In the genomic region with DNA sequence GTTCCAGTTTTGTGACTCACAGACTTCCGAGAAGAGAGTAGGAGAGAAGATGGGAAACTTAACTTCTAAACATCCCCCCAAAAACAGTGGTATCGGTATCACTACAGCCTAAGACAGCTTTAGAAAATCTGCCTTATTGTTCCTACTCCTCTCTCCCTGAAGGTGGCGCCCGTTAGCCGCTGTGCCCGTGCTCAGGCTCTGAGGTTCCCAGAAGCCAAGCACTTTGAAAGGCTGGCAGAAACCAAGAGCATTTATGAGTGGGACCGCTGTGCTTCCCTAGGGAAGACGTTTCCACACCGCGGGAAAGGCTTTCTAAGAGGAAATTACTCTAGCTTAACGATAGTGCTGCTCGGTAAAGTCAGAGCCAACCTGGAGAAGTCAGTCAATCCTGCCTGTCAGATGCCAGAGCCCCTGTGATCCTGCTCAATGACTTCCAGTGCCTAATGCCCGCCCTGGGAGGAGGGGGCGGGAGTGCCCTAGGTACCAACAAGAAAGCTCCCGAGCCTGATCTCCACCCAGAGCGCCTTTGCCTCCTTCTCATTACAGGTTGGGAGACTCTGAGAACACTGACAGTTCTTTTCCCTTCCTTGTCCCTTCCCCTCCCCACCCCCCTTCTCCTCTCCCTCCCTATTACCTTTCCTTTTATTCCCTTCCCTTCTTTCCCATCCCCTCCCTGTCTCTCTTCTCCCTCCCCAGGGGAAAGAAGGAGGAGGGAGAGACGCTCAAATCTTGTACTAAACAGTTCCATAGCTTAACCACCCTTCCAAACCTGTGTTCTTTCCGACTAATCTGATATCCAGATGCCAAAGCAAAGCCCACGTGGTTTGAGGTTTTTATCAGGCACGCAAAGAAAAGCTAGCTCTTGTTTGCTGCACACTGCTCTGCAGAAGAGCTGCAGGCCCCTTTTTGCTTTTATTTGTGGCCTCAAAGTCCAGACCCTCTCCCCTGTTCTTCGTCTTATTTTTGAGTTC, we compare ENCODE assay signal across 8 mouse cellular contexts.
DNase-seq lines count a peak whose midpoint lies in the region; ATAC-seq lines count a peak whose summit lies in the region.

No protein-coding gene starts in this region.

- no peak overlapping the region for H3K9ac ChIP-seq in intestine, embryonic 15.5 days

- no peak overlapping the region for H3K27ac ChIP-seq in intestine, embryonic 15.5 days

- ATAC-seq in intestine, embryonic 15.5 days, result peak; percentile 86

- H3K36me3 ChIP-seq in intestine, embryonic 15.5 days, result no peaks in the 10 kb centered on the region

- DNase-seq in adrenal gland, postnatal 10 days, result peak; percentile 85
- peak; percentile 82 for DNase-seq in embryo, embryonic 9.5 days (ENCODE audit: extremely low spot score)
- DNase-seq in gonadal fat pad, adult 2 months (ENCODE audit: low read depth), result peak; percentile 3
- peak; percentile 6 to 82 for DNase-seq in left cerebral cortex, adult 9 months (ENCODE audit: low spot score in 2 of 2)
- peak; percentile 88 for DNase-seq in mesoderm, embryonic 11.5 days (ENCODE audit: low read depth, low spot score)
- DNase-seq in skeletal muscle tissue, adult 2 months (ENCODE audit: low read depth, low spot score), result peak; percentile 43
- no peak for DNase-seq in B cell, adult 2 months

- no peaks in the 10 kb centered on the region for H3K9me3 ChIP-seq in intestine, embryonic 15.5 days

- no peaks in the 10 kb centered on the region for H3K27me3 ChIP-seq in intestine, embryonic 15.5 days (replicated peaks)

- H3K4me1 ChIP-seq in intestine, embryonic 15.5 days (replicated peaks), result no peaks in the 10 kb centered on the region

- H3K4me3 ChIP-seq in intestine, embryonic 15.5 days (replicated peaks), result peak overlapping the region; percentile 22

- WGBS in intestine, embryonic 15.5 days, result 3% methylated on average over 21 of the region's 21 CpGs

- H3K4me2 ChIP-seq in intestine, embryonic 15.5 days (replicated peaks), result peak overlapping the region; percentile 65

Comparison
In these comparisons a context has a peak if more than half of its experiments do, and no peak if none do; other contexts are left out.
1. DNase-seq: peak in adrenal gland, postnatal 10 days (single experiment), embryo, embryonic 9.5 days (single experiment), gonadal fat pad, adult 2 months (single experiment), left cerebral cortex, adult 9 months (2 of 2), mesoderm, embryonic 11.5 days (single experiment) and skeletal muscle tissue, adult 2 months (single experiment); none in B cell, adult 2 months (0 of 2).